Mouse (Mus musculus): Measurements from ENCODE around the gene Ier2.
"Not testable (repeated sequence)": the region's sequence is repeated elsewhere in the genome, so short reads cannot be mapped to it uniquely, and the experiment has no call there.

Ier2 gene

GRCm38 (mm10) chr8:84637946-84638554 lies 24.6 kb downstream of the Ier2 start:
- peak; percentile 51 for DNase-seq

GRCm38 (mm10) chr8:84636051-84636691 lies 26.5 kb downstream of the Ier2 start:
- no peak for DNase-seq

- no peak for DNase-seq
Observed at GRCm38 (mm10) chr8:84635397-84636050, 27.1 kb downstream of the Ier2 start.

GRCm38 (mm10) chr8:84634849-84635304 lies 27.8 kb downstream of the Ier2 start:
- DNase-seq: no peak

GRCm38 (mm10) chr8:84633841-84634584 lies 28.6 kb downstream of the Ier2 start:
- DNase-seq: no peak

- no peak for DNase-seq
Observed at GRCm38 (mm10) chr8:84631813-84632212, 30.8 kb downstream of the Ier2 start.

- no peak for DNase-seq
Observed at GRCm38 (mm10) chr8:84630145-84630544, 32.5 kb downstream of the Ier2 start.

- no peak for DNase-seq
Observed at GRCm38 (mm10) chr8:84629586-84629985, 33.1 kb downstream of the Ier2 start.

- DNase-seq: not testable (repeated sequence)
Observed at GRCm38 (mm10) chr8:84623425-84623824, 39.2 kb downstream of the Ier2 start.

GRCm38 (mm10) chr8:84621102-84621625 lies 41.5 kb downstream of the Ier2 start:
- no peak for DNase-seq

GRCm38 (mm10) chr8:84617005-84617404 lies 45.6 kb downstream of the Ier2 start:
- no peak for DNase-seq

- no peak for DNase-seq
Observed at GRCm38 (mm10) chr8:84615666-84616485, 46.8 kb downstream of the Ier2 start.

GRCm38 (mm10) chr8:84614512-84615223 lies 48.0 kb downstream of the Ier2 start:
- DNase-seq: peak; percentile 50
